Mouse (Mus musculus): ENCODE data around the gene Ppl.

Gene Ppl

DNA sequence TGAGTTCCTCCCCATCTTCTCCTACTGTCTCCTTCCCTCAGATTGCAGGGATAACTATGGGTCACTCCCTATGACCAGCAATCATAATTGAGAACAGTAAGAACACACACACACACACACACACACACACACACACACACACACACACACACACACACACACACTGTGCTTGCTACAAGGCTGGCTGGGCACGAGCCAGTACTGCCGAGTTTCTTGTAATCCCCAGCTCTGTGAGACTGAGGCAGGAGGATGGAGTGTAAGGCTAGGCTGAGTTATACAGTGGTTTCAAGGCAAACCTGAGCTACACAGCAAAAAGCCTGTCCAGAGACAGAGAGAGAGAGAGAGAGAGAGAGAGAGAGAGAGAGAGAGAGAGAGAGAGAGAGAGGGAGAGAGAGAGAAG is 2.0 kb downstream of the Ppl start:
- peak; percentile 45 for DNase-seq (ENCODE audit: low read depth, low spot score)

DNA sequence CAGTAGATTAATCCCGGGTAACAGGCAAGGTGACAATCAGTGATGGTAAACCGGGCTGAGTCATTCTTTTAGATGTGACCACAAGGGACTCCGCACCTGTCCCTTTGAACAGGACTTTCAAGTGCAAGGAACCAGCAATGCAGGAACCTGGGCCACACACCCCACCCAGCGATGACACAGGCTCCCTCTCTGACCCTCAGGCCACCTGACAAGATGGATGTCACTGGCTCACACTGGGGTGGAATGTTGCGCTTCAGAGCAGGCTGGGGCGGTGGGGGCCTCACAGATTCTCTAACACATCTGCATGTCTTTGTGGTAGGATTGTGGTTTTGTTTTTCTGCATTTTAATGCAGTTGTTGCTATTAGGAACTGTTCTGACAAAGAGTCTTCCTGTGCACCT is 8.7 kb downstream of the Ppl start:
- DNase-seq (ENCODE audit: low read depth, low spot score), result no peak

DNA sequence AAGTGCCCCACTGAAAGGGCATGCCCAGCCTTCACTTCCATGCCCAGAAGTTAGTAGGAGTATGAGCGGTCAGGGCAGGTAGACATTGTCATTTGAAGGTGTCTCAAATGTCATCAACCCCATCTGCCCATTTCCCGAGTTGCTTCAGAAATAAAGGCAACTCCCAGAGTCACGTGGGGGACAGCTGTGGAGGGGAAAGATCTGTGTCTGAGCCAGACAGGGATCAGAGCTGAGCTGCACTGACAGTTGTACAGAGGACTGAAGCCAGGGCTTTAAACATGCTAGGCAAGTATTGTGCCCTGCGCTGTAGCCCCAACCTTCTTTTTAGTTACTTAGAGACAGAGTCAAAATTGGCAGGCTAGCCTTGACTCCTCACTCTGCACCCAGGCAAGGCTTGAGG is 12.4 kb downstream of the Ppl start:
- DNase-seq (ENCODE audit: low read depth, low spot score), result no peak

DNA sequence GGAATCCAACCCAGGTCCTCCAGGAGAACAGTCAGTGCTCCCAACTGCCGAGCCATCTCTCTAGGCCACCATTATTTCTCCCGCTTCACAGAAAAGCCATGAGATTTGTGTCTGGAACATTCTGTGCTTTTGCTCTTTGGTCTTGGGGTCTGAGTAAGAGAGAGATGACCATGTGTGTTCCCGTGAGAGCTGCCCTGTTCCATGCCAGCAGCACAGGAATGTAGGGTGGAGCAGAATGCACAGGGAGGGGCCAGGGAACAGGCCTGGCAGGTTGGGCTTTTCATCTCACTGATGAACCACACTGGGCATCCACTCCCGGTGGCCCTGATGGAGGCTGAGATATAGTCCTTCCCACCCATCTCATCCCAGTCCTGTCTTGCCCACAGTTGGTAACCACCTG is 12.8 kb downstream of the Ppl start:
- peak; percentile 60 for DNase-seq (ENCODE audit: low read depth, low spot score)

DNA sequence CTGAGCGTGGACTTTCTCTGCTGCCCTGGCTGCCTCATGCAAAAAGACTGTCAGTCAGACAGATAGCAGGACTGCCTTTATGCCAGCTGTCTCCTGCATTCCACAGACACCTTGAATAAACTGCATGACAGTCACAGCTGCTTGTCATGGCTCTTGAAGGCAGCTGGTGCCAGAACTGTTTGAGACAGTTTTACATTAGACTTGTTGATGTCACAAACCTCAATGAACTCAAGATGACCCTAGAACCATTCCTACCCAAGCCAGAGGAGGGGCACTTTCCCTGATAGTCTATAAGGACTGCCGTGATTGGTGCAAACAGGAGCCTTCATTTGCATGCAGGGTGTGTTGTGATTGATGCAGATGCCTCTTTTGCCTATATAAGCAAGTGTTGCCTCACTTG is 18.6 kb downstream of the Ppl start:
- peak; percentile 56 for DNase-seq (ENCODE audit: low read depth, low spot score)

DNA sequence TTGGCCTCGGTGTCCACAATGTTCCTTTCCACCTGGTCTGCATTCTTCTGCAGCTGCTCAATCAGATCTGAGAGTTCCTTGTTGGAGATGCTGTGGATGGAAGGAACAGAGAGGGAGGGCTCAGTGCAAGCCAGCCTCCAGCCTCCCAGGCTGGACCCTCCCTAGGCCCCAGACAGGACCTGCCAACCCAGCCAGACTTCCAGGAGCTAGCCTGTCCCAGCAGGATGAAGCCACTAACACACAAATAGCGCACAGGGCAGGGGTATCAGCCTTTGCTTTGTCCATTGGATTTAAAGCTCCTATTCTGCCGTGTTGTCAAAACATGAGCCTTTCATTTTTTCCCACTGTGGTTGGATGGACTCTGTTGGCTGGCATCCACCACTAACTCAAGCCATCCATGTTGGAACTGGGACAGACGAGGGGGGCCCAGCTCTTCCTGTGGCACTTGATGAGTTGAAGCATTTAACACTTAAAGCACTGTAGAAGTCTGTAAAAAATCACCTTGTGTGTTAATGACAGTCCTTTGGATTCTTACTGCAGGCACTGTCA is 19.1 kb downstream of the Ppl start:
- peak; percentile 60 for DNase-seq (ENCODE audit: low read depth, low spot score)

DNA sequence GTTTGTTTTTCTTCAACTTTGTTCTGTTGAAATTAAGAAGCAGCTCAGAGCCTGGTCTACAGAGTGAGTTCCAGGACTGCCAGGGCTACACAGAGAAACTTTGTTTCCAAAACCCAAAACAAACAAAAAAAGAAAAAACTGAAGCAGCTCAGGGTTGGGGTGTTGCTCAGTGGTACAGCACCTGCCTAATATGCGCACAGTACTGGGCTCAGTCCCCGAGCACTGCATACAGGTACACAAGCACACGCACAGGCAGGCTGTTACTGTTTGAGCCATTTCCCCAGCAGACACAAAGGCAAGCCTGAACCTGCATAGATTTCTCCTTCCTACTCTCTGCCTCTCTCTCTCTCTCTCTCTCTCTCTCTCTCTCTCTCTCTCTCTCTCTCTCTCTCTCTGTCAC is 21.2 kb downstream of the Ppl start:
- DNase-seq (ENCODE audit: low read depth, low spot score), result no peak

DNA sequence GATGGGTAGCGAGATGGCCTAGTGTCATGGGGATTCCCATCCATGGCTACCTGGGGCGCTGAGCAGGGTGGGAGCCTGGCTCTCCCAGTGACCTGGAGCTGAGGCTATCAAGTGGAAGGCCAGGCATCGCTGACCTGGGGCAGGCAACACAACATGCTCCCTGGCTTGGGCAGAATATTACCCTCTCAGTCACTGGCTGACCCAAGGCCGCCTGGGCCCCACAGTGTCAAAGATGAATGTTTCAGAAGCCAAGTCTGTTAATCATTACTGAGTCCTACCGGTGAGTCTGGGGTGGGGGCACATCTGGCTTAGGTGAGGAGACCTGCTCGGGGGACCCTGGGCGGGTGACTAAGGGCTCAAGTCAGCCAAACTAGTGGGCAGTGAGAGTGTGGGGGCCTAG is 22.3 kb downstream of the Ppl start:
- no peak for DNase-seq (ENCODE audit: low read depth, low spot score)

DNA sequence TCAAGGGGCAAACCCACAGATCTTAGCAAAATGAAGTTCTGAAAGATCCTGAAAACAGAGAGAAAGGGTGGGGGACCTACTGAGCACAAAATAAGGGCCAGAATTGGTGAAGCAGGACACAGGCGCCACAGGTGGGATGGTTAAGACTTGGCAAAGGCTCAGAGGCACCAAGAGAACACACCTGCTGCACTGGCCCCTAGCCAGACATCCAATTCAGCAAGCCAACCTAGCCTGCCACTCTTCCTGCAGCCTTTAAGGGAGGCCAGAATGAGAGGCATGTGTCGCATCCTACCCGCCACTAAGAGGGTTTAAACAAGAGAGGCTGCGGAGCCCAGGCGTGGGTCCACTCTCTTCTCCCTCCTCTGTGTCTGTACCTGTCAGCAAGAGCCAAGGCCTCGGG is 31.2 kb downstream of the Ppl start:
- no peak for DNase-seq (ENCODE audit: low read depth, low spot score)

DNA sequence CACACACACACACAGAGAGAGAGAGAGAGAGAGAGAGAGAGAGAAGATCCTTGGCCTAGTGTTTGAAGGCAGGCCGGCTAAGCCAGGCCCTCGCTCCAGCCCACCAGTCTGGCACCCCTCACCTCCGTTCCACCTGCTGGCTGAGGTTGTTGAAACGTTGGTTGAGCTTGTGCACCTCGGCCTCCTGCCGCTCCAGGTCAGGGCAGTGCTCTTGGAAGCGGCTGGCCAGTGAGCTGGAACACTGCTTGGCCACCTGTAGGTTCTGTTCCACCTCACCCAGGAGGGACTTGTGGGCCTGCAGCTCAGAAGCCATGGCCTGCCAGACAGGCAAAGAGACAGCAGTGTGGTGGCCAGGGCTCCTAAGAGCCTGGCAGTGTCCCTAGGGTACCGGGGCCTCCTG is 35.7 kb downstream of the Ppl start:
- DNase-seq (ENCODE audit: low read depth, low spot score), result no peak

DNA sequence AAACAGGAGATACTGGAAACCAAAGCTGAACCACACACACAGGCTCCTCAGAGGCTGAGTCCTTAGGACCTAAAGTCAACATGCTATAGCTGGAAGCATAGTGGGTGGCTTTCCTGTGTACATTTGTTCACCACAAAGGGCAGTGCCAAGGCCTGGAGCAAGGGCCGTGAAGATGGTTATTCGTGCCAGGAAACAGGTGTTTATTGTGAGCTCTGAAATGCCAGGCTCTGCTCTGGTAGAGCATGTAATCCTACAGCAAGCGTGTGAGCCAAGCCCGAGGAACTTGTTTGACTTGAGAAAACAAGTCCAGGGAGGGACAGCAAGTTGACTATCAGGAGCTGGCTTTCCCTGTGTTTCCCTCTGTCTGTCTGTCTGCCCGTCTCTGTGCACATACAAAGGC is 38.9 kb downstream of the Ppl start:
- DNase-seq (ENCODE audit: low read depth, low spot score), result no peak

DNA sequence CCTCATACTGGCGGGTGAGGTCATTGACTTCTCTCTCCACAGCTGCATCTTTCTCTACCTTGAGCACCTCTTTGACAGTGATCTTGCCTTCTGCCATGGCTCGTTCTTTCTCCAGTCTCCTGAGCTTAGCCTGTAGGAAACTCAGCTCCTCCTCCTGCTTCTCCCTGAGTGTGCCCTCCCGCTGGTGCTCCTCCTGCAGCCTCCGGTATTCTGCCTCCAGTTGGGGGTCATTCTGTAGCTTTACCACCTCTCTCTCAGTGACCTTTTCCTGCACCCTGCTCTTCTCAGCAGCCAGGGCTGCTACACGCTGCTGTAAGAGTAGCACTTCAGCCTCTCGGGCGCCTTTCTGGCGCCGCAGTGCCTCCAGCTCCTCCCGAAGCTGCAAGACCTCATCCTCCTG is 43.2 kb downstream of the Ppl start:
- no peak for DNase-seq (ENCODE audit: low read depth, low spot score)

DNA sequence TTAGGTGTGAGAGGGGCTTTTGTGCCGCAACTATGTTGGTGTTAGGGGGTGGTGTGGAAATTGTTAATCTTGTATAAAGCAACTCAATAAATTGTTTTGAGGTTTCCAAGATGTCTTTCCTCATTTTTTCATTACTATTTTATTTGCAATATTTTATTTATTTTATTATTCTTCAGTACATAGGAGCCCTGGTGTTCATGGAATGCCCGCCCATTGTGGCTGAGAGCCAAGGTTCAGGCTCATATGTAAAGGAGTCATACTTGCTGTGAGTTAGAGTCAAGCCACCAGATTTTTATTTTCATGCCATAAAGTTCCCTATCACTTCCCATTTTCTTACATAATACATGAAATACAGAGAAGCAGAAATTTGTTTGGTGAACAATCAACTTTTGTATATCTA is 46.0 kb downstream of the Ppl start:
- DNase-seq (ENCODE audit: low read depth, low spot score), result peak; percentile 54

DNA sequence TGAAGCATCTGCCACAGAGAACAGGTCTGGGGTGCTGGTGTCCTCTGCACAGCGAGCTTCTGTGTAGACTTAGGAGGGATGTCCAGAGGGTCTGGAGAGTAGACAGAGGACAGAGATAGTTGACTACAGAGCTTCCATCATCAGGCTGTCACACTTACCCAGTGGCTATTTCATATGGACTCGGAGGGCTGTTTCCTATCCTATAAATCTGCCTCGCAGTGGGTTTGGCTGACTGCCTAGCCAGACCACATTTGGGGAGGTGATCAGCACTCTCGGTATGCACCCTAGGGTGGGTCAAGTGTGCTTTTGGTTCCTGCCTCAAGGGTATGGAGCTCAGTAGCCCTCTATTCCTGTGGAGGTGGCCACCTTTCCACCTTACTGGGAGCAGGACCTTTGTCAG is 47.0 kb downstream of the Ppl start:
- DNase-seq (ENCODE audit: low read depth, low spot score), result peak; percentile 71

DNA sequence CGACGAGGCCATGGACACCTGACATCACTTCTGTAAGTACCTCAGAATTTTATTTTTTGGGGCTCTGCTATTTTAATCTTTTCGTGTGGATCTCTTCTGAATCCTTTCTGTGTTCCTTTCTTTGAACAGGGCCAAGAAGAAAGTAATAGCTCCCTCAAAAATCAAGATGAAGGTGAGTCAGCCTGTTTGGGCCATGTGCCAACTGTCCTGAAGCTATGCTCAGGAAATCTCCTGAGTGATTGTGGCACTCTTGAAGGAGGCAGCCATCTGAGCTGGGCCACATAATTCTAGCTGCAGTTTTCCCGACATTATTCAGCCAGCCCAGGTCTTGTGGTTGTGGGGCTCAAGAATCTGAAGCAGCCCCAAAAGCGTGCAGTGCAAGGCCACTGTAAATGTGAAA is 57.9 kb downstream of the Ppl start:
- peak; percentile 87 for DNase-seq (ENCODE audit: low read depth, low spot score)

DNA sequence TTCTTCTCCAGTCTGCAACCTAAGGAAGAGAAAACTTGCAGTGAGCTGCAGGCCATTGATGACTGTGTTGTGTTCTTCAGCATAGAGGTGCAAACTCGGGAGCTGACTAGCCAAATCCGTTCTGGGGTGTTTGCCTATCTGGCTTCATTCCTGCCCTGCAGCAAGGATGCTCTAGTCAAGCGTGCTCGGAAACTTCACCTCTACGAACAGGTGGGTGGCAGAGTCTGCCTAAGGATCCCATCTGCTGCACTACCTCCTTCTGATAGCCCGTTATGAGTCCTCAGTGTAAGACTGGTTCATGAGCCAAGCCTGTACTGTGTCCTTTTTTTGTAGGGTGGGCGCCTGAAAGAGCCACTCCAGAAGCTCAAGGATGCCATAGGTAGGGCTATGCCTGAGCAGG is 60.2 kb downstream of the Ppl start:
- no peak for DNase-seq (ENCODE audit: low read depth, low spot score)

DNA sequence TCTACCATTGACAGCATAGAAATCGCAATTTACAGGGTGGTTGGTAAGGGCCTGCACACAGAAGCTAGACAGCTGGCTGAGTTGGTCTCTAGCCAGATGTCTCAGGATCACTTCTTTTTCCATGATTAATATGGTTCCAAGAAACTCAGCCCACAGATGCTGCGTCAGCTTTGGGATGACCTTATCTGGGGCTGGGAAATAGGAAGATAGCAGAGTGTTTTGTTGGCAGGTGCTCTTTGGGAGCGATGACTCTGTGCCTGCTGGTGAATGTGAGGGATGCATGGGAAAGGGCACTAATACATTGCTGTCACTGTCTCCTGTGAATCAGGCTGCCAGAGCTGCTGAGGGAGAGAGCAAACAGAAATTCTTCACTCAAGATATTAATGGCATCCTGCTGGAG is 61.9 kb downstream of the Ppl start:
- DNase-seq (ENCODE audit: low read depth, low spot score), result peak; percentile 43

DNA sequence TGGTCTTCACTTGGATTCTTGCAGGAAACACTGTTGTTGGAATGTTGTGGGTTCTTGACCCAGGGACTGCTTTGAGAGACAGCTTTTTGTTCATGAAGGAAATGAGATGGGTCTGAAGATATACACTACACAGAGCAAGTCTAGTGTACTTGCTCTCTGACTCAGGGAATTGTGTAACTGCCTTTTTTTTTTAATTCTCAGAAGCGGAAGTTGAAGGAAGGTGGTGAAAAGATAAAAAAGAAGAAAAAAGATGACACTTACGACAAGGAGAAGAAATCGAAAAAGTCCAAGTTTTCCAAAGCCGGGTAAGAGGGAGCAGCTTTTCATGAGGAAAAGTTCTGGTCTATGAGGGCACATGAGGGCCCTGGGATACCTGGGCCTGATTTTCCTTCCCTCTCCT is 68.7 kb downstream of the Ppl start:
- no peak for DNase-seq (ENCODE audit: low read depth, low spot score)

DNA sequence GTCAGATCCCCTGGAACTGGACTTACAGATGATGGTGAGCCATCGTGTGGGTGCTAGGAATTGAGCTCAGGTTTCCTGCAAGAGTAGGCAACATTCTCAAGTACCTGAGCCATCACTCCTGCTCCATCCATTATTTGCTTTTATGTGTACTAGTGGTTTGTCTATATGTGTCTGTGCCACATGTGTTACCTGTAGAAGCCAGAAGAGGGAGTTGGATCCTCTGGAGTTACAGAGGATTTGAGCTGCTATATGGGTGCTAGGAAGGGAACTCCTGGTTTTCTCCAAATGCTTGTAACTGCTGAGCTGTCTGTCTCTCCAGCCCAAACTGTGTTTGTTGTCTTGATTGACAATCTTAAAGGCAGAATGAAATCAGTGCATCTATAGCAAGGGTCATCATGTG is 74.1 kb downstream of the Ppl start:
- DNase-seq (ENCODE audit: low read depth, low spot score), result peak; percentile 78

DNA sequence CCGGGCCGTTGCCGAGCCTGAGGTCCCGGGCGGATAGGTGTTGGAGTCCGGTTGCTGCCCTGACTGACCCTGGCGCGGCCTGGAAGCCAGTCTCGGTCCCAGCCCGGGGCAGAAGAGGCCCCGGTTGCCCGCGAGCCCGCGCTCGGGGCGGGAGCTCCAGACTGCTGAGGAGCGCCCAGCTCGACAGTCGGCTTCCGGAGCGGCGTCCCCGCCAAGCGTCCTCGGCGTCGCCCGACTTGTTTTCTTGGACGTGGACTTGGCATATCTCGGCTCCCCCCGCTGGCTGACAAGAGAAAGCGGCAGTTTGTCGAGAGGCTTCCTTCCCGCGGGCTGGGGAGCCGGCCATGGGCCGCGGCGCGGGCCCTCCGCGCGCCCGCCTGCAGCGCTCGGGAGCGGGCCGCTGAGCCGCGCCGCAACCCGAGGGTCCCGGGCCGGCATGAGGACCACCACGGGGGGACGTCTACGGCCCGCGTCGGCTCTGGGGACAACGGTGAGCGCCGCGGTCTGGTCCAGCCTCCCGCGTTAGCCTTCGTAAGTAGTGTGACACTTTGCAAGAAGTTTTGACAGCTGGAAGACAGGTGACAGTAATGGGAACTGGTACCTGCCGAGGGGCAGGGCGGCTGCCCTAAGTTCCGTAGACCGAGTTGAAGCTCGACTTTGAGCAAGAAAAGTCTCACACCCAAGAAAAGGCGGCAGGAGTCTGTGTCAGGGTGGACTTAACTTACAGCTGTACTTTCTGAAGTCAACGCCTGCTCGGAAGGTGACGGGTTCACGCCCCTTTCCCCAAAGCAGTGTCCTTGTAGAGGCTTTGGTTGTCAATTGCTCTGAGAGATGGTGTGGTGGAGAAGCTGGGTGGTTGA is 81.7 kb downstream of the Ppl start:
- peak; percentile 76 for DNase-seq (ENCODE audit: low read depth, low spot score)

DNA sequence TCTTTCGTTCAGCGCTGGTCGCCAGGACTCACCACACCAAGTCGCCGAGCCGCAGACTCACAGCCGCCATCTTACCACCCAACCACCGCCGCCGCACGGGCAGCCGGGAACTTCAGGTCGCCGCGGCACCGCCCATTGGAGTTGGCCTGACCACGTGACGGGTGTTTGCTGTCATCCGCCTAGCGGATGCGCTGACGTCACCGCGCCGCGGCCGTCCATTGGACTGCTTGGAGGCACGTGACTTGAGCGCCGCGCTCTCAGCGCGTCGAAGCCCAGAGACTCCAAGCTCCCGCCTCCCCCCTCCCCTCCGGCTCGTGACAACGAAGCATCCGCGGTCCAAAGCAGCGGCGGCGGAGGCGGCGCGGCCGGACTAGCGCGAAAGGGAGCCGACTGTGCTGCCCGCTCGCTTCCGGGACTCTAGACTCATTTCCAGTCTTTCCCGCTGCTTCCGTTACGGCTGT is 82.4 kb downstream of the Ppl start, which contains the start of the genes Glyr1 and Ubn1:
Gene Glyr1 (minus strand): TSS at position 90 of the 461 bp plus-strand sequence.
Gene Ubn1 (plus strand): TSS at position 284 of the 461 bp plus-strand sequence.
- DNase-seq (ENCODE audit: low read depth, low spot score), result peak; percentile 100

DNA sequence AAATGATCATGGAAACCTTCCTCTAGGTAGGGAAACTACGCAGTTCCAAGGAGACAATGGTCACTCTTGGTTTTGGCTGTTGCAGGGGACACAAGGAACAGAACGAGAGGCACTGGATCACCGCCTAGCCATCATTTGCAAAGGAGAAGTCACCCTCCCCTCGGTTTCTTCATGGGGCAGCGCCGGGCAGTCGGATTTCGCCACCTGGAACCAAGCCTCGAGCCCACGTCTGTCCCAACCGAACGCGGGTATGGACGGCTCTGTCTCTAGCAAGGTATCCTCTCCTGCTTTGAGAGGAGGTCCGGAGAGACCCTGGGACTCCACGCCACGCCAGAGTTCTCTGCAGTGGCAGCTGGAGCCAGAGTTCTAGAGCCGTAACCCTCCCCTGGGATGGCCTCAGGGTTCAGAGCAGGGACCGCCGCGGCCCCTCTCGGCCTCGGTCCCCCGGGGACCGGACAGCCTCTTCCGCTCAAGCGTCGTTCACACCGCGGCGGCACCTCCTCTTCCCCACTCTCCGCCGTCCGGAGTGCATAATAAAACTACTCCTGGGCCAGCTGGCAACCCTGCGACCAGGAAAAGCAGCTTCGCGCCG is 82.9 kb downstream of the Ppl start:
- DNase-seq (ENCODE audit: low read depth, low spot score), result no peak

DNA sequence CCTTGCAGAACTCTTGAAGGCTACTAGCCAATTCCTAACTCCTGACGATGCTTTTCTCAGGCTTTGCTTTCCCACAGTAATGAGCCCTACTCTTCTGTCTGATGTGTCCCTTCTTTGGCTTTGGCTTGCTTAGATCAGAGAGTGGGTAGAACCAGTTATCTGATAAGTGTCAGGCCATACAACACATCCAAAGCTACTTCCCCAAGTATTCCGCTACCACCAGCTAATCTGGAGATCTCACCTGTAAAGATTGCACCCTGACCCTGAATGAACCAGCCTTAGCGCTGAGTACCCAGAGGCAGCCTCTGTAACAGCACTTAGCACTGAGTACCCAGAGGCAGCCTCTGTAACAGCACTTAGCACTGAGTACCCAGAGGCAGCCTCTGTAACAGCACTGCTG is 86.9 kb downstream of the Ppl start:
- DNase-seq (ENCODE audit: low read depth, low spot score), result no peak
